Mouse (Mus musculus): ENCODE results near the gene Cd44. TPM values are rescaled to one million over a fixed set of nuclear protein-coding genes. Genes with fewer than 3 reads are reported as not detected.

The Cd44 gene
- polyA plus RNA-seq, 1 experiment from 2014 or later, result 17.3 TPM

DNA sequence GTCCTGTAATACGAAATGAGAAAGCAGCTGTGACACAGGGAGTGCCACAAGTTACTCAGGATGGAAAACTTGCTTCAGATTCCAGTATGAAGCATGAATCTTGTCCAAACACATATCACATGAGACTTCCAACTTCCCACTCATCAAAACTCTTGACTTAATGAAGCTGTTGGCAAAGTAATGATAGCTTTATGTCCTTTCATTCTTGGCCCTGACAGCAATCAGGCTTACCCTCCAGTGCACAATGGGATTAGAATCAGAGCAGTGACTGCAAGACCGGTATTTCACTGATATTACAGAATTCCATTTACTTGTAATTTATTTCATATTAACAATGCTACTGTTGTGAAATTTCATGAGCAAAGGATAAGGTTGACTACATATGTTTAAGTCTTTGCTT, 137.5 kb downstream of the Cd44 start:
- Histone ChIP-seq H3K27ac (ENCODE audit: low read length) (no peak overlapping the region), H3K4me2 (ENCODE audit: low read depth, low read length) (no peak overlapping the region), H3K4me3 (ENCODE audit: low read length) (no peak overlapping the region), H3K36me3 (ENCODE audit: control insufficient read depth, insufficient read depth) (no peaks in the 10 kb centered on the region), H3K9ac (ENCODE audit: low read length) (no peak overlapping the region), H3K27me3 (ENCODE audit: control insufficient read depth, insufficient read depth, low read length) (no peaks in the 10 kb centered on the region), H3K4me1 (ENCODE audit: control insufficient read depth, insufficient read depth, low read length) (peaks cover 4% of the 10 kb centered on the region; the same call in 1 of the 2 replicates), H3K9me3 (replicated peaks; ENCODE audit: control insufficient read depth, low read length) (no peaks in the 10 kb centered on the region)
- WGBS, result 84% methylated on average over 2 of the region's 2 CpGs
- ATAC-seq (replicated peaks; ENCODE audit: extremely low read depth, insufficient read depth, low FRiP score), result no peak

DNA sequence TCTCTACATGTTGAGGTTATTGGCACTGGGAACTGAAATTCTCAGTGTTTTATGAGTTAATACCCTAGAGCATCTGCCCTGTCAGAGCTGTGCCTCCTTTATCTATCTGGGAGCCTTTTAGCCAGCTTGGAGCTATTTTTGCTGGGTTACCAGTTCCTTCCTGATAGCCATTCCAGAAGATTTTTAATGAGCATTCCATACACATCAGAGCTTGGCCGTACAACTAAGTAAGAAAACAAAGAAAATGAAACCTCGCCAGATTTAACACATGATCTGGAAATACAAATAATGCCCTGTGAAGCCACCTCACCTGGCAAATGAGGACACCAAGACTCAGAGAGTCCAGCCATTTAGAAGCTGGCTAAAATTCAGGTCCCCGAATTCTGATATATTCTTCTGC, 138.3 kb downstream of the Cd44 start:
- 70% methylated on average over 3 of the region's 3 CpGs for WGBS
- H3K9me3 ChIP-seq (replicated peaks; ENCODE audit: control insufficient read depth, low read length), result no peaks in the 10 kb centered on the region
- no peak overlapping the region for H3K9ac ChIP-seq (ENCODE audit: low read length)
- no peak overlapping the region for H3K4me3 ChIP-seq (ENCODE audit: low read length)
- no peaks in the 10 kb centered on the region for H3K36me3 ChIP-seq (ENCODE audit: control insufficient read depth, insufficient read depth)
- H3K4me1 ChIP-seq (ENCODE audit: control insufficient read depth, insufficient read depth, low read length), result peaks cover 4% of the 10 kb centered on the region; the same call in 1 of the 2 replicates
- ATAC-seq (replicated peaks; ENCODE audit: extremely low read depth, insufficient read depth, low FRiP score), result no peak
- no peak overlapping the region for H3K4me2 ChIP-seq (ENCODE audit: low read depth, low read length)
- H3K27ac ChIP-seq (ENCODE audit: low read length), result no peak overlapping the region
- no peaks in the 10 kb centered on the region for H3K27me3 ChIP-seq (ENCODE audit: control insufficient read depth, insufficient read depth, low read length)

Other genes starting within 250 kb of the Cd44 start
- gene Slc1a2, start 243.0 kb downstream of the Cd44 start, polyA plus RNA-seq (2015; fragmentation: Nextera tagmentation; extraction: Ambion mirVana), result 0.14 and 0.32 TPM in 2 replicates
- 69.3 and 70.9 TPM in 2 replicates for gene Pdhx, start 171.8 kb upstream of the Cd44 start, polyA plus RNA-seq (2015; fragmentation: Nextera tagmentation; extraction: Ambion mirVana)
- gene Apip, start 172.0 kb upstream of the Cd44 start, polyA plus RNA-seq (2015; fragmentation: Nextera tagmentation; extraction: Ambion mirVana), result 70.9 and 72.9 TPM in 2 replicates